Mouse (Mus musculus) small intestine, adult 2 months (tissue): Measurements from ENCODE around the gene Suds3.

ENCODE experiments used
- CTCF ChIP-seq: fragments of 200-500 bp; IDR thresholded peaks from 2 replicates; pipeline ENCODE4 v1.5.1; 2012; ENCODE audit warnings: low read depth, mild to moderate bottlenecking, control low read depth, inconsistent platforms, low read length, moderate library complexity, mixed read lengths; ENCODE audit not compliant: insufficient replicate concordance, insufficient read length; ENCODE audit errors: extremely low read depth
- POLR2A ChIP-seq: fragments of 200-500 bp; IDR thresholded peaks from 2 replicates; pipeline ENCODE4 v1.6.1; 2012; ENCODE audit warnings: low read depth, mild to moderate bottlenecking, control low read depth, inconsistent platforms, low read length, moderate library complexity

- peak; percentile 39; the same call in 1 of the 2 replicates for TF ChIP-seq CTCF
- TF ChIP-seq POLR2A = no peak
These were observed 21.5 kb downstream of the Suds3 start for GRCm38 (mm10) chr5:117094431-117094830.
